Mouse (Mus musculus): ENCODE measurements around the gene Gcdh. TPM values are rescaled to one million over a fixed set of nuclear protein-coding genes. Genes with fewer than 3 reads are reported as not detected.

The Gcdh gene
- polyA plus RNA-seq, 1 experiment from 2014 or later, result 36.2 TPM

DNA sequence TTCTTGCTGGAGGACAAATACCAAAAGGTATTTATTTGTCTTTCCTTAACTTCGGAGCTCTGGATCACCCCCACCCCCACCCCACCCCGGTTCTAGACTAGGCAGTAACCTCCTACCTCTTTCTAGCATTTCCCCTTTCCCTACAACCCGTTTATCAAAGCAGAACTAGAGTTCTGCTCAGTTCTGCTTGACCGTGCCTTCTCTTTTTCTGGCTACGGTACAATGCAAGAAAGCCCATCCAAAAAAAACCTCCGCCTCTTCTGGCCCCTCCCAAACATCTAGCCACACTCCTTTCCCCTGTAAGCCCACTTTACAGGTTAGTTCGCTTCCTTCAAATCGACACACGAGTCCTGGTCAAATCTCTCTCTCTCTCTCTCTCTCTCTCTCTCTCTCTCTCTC, 19.8 kb upstream of the Gcdh start:
- 0 out of 2 replicates have a peak overlapping the region, but pooled peaks have one; percentile 50 for H3K9ac ChIP-seq (ENCODE audit: low read depth, low read length)
- no peaks in the 10 kb centered on the region for H3K36me3 ChIP-seq (ENCODE audit: control insufficient read depth, insufficient read depth, low read length)
- H3K4me3 ChIP-seq (ENCODE audit: low read depth, low read length), result peak overlapping the region; percentile 49
- H3K4me2 ChIP-seq, result peak overlapping the region; percentile 95
- H3K27me3 ChIP-seq (ENCODE audit: control insufficient read depth, insufficient read depth, low read length), result peaks cover 85% of the 10 kb centered on the region
- no peak overlapping the region for H3K27ac ChIP-seq (ENCODE audit: low read depth, low read length)
- H3K9me3 ChIP-seq (replicated peaks; ENCODE audit: control insufficient read depth, low read length), result no peaks in the 10 kb centered on the region
- peaks cover 9% of the 10 kb centered on the region for H3K4me1 ChIP-seq (ENCODE audit: control insufficient read depth, insufficient read depth, low read length)
- no peak for ATAC-seq (replicated peaks; ENCODE audit: insufficient number of reproducible peaks, low FRiP score, low TSS enrichment)
- WGBS (ENCODE audit: insufficient replicate concordance), result 14% methylated on average over 9 of the region's 9 CpGs

GRCm38 (mm10) chr8:84912895-84913501, 19.3 kb upstream of the Gcdh start:
- peaks cover 80% of the 10 kb centered on the region for H3K27me3 ChIP-seq (ENCODE audit: control insufficient read depth, insufficient read depth, low read length)
- 0 out of 2 replicates have a peak, but pooled peaks have one; percentile 46 for ATAC-seq (replicated peaks; ENCODE audit: insufficient number of reproducible peaks, low FRiP score, low TSS enrichment)
- 1% methylated on average over 55 of the region's 55 CpGs for WGBS (ENCODE audit: insufficient replicate concordance)

DNA sequence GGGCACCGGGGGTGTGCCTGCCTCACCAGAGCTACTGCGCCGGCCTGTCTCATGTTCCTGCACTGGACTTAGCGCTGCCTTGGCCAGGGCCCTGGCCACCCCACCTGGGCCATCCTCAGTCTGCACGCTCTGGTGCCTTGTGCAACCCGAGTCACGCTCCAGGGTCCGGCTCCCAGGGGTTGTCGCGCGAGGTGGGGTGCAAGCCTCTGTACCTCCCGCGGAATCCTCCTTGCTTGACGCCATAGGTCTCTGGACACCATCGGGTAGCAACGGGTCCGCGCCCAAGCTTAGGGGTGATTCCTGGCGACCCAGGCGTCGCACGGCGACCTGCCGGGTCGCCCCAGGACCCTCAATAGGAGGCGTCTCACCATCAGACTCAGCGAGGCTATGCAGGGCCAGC, 18.7 kb upstream of the Gcdh start:
- peak overlapping the region; percentile 50; the same call in 1 of the 2 replicates for H3K9ac ChIP-seq (ENCODE audit: low read depth, low read length)
- no peak for ATAC-seq (replicated peaks; ENCODE audit: insufficient number of reproducible peaks, low FRiP score, low TSS enrichment)
- H3K36me3 ChIP-seq (ENCODE audit: control insufficient read depth, insufficient read depth, low read length), result no peaks in the 10 kb centered on the region
- H3K27ac ChIP-seq (ENCODE audit: low read depth, low read length), result no peak overlapping the region
- H3K4me1 ChIP-seq (ENCODE audit: control insufficient read depth, insufficient read depth, low read length), result peaks cover 9% of the 10 kb centered on the region
- peak overlapping the region; percentile 95 for H3K4me2 ChIP-seq
- no peaks in the 10 kb centered on the region for H3K9me3 ChIP-seq (replicated peaks; ENCODE audit: control insufficient read depth, low read length)
- peaks cover 74% of the 10 kb centered on the region for H3K27me3 ChIP-seq (ENCODE audit: control insufficient read depth, insufficient read depth, low read length)
- WGBS (ENCODE audit: insufficient replicate concordance), result 22% methylated on average over 27 of the region's 27 CpGs
- peak overlapping the region; percentile 49 for H3K4me3 ChIP-seq (ENCODE audit: low read depth, low read length)

More at GRCm38 (mm10) chr8:84912895-84913501, 19.3 kb upstream of the Gcdh start:
- Histone ChIP-seq H3K36me3 (ENCODE audit: control insufficient read depth, insufficient read depth, low read length) (no peaks in the 10 kb centered on the region), H3K9ac (ENCODE audit: low read depth, low read length) (peak overlapping the region; percentile 50; the same call in 1 of the 2 replicates), H3K4me1 (ENCODE audit: control insufficient read depth, insufficient read depth, low read length) (peaks cover 9% of the 10 kb centered on the region), H3K4me2 (peak overlapping the region; percentile 95), H3K27ac (ENCODE audit: low read depth, low read length) (no peak overlapping the region), H3K4me3 (ENCODE audit: low read depth, low read length) (peak overlapping the region; percentile 49), H3K9me3 (replicated peaks; ENCODE audit: control insufficient read depth, low read length) (no peaks in the 10 kb centered on the region)

DNA sequence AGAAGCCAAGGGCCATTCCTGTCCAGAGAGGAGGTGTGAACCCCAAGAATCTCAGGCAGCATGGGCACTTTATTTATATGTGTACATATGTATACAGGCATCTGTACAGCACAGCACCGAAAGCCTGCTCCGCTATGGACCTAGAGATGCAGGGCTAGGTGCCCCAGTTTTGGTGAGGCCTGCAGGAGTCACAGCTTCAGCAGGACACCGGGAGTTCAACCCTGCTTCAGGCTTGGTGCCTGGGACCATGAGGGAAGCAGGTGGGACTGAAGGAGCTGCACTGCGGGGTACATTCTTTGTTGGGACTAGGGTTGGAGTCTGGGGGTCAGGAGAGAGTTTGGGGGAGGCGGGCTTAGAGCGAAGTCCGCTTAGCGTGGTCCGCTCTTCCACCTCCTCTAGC, 18.1 kb upstream of the Gcdh start:
- WGBS (ENCODE audit: insufficient replicate concordance), result 78% methylated on average over 9 of the region's 9 CpGs
- Histone ChIP-seq H3K4me3 (ENCODE audit: low read depth, low read length) (no peak overlapping the region), H3K27me3 (ENCODE audit: control insufficient read depth, insufficient read depth, low read length) (peaks cover 70% of the 10 kb centered on the region), H3K27ac (ENCODE audit: low read depth, low read length) (no peak overlapping the region), H3K36me3 (ENCODE audit: control insufficient read depth, insufficient read depth, low read length) (no peaks in the 10 kb centered on the region), H3K9me3 (replicated peaks; ENCODE audit: control insufficient read depth, low read length) (no peaks in the 10 kb centered on the region), H3K4me2 (no peak overlapping the region), H3K9ac (ENCODE audit: low read depth, low read length) (no peak overlapping the region), H3K4me1 (ENCODE audit: control insufficient read depth, insufficient read depth, low read length) (peaks cover 9% of the 10 kb centered on the region)
- ATAC-seq (replicated peaks; ENCODE audit: insufficient number of reproducible peaks, low FRiP score, low TSS enrichment), result no peak

- WGBS (ENCODE audit: insufficient replicate concordance), result 79% methylated on average over 6 of the region's 6 CpGs
- no peak overlapping the region for H3K27ac ChIP-seq (ENCODE audit: low read depth, low read length)
- no peak for ATAC-seq (replicated peaks; ENCODE audit: insufficient number of reproducible peaks, low FRiP score, low TSS enrichment)
- H3K36me3 ChIP-seq (ENCODE audit: control insufficient read depth, insufficient read depth, low read length), result no peaks in the 10 kb centered on the region
- peaks cover 60% of the 10 kb centered on the region for H3K27me3 ChIP-seq (ENCODE audit: control insufficient read depth, insufficient read depth, low read length)
- no peak overlapping the region for H3K4me3 ChIP-seq (ENCODE audit: low read depth, low read length)
- H3K9ac ChIP-seq (ENCODE audit: low read depth, low read length), result no peak overlapping the region
- peaks cover 9% of the 10 kb centered on the region for H3K4me1 ChIP-seq (ENCODE audit: control insufficient read depth, insufficient read depth, low read length)
- H3K9me3 ChIP-seq (replicated peaks; ENCODE audit: control insufficient read depth, low read length), result no peaks in the 10 kb centered on the region
- H3K4me2 ChIP-seq, result no peak overlapping the region
Observed at GRCm38 (mm10) chr8:84910551-84910950, 16.8 kb upstream of the Gcdh start.

- Histone ChIP-seq H3K4me1 (ENCODE audit: control insufficient read depth, insufficient read depth, low read length) (peaks cover 9% of the 10 kb centered on the region), H3K36me3 (ENCODE audit: control insufficient read depth, insufficient read depth, low read length) (no peaks in the 10 kb centered on the region), H3K9ac (ENCODE audit: low read depth, low read length) (no peak overlapping the region), H3K4me2 (no peak overlapping the region), H3K9me3 (replicated peaks; ENCODE audit: control insufficient read depth, low read length) (no peaks in the 10 kb centered on the region), H3K27me3 (ENCODE audit: control insufficient read depth, insufficient read depth, low read length) (peaks cover 56% of the 10 kb centered on the region), H3K27ac (ENCODE audit: low read depth, low read length) (no peak overlapping the region), H3K4me3 (ENCODE audit: low read depth, low read length) (no peak overlapping the region)
- no peak for ATAC-seq (replicated peaks; ENCODE audit: insufficient number of reproducible peaks, low FRiP score, low TSS enrichment)
- 76% methylated on average over 5 of the region's 5 CpGs for WGBS (ENCODE audit: insufficient replicate concordance)
Observed at GRCm38 (mm10) chr8:84909949-84910348, 16.2 kb upstream of the Gcdh start.

- no peak overlapping the region for H3K27ac ChIP-seq (ENCODE audit: low read depth, low read length)
- H3K36me3 ChIP-seq (ENCODE audit: control insufficient read depth, insufficient read depth, low read length), result no peaks in the 10 kb centered on the region
- H3K9ac ChIP-seq (ENCODE audit: low read depth, low read length), result peak overlapping the region; percentile 72
- ATAC-seq (replicated peaks; ENCODE audit: insufficient number of reproducible peaks, low FRiP score, low TSS enrichment), result no peak
- no peaks in the 10 kb centered on the region for H3K9me3 ChIP-seq (replicated peaks; ENCODE audit: control insufficient read depth, low read length)
- peaks cover 9% of the 10 kb centered on the region for H3K4me1 ChIP-seq (ENCODE audit: control insufficient read depth, insufficient read depth, low read length)
- H3K27me3 ChIP-seq (ENCODE audit: control insufficient read depth, insufficient read depth, low read length), result peaks cover 50% of the 10 kb centered on the region
- peak overlapping the region; percentile 92 for H3K4me2 ChIP-seq
- 47% methylated on average over 20 of the region's 20 CpGs for WGBS (ENCODE audit: insufficient replicate concordance)
- H3K4me3 ChIP-seq (ENCODE audit: low read depth, low read length), result peak overlapping the region; percentile 54
Observed at GRCm38 (mm10) chr8:84909162-84909767, 15.5 kb upstream of the Gcdh start.

DNA sequence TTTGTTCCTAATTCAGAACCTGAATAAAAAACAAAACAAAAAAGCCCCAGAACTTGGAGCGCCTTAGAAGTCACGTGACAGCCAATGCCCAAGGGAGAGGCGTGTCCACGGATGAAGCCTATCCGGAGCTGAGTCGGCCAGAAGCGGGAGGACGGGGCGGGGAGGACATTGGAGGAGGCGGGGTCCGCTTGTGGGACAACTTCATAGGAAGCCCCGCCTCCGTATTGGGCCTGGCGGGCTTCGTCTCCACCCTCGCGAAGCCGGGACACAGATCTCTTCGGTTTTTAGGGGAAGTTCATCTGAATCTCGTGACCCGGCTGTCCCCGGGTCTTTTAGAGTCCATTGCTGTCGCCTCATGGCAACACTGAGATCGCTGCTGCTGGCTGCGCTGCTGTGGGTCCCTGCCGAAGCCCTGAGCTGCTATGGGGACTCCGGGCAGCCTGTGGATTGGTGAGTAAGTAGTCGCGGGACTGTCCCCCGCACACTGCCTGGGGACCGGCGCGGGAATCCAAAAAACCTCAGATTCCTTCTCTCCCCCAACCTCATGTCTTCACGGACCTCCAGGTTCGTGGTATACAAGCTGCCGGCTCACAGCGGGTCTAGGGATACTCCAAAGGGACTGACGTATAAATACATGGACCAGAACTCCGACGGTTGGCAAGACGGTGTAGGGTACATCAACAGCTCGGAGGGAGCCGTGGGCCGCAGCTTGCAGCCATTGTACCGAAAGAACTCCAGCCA, 14.9 kb upstream of the Gcdh start, which contains the start of gene Dnase2a:
TSS of gene Dnase2a (plus strand) at position 140 of the 741 bp plus-strand sequence.
- peak within 1 kb of the TSS; percentile 72 for H3K9ac ChIP-seq (ENCODE audit: low read depth, low read length)
- ATAC-seq (replicated peaks; ENCODE audit: insufficient number of reproducible peaks, low FRiP score, low TSS enrichment), result peak; percentile 88
- peak within 1 kb of the TSS; percentile 54 for H3K4me3 ChIP-seq (ENCODE audit: low read depth, low read length)
- WGBS (ENCODE audit: insufficient replicate concordance), result 1% methylated on average over 45 of the region's 45 CpGs
- no peaks in the 10 kb centered on the region for H3K36me3 ChIP-seq (ENCODE audit: control insufficient read depth, insufficient read depth, low read length)
- peaks cover 11% of the 10 kb centered on the region for H3K4me1 ChIP-seq (ENCODE audit: control insufficient read depth, insufficient read depth, low read length)
- peak within 1 kb of the TSS; percentile 92 for H3K4me2 ChIP-seq
- H3K27ac ChIP-seq (ENCODE audit: low read depth, low read length), result 0 out of 2 replicates have a peak within 1 kb of the TSS, but pooled peaks have one; percentile 2
- H3K9me3 ChIP-seq (replicated peaks; ENCODE audit: control insufficient read depth, low read length), result no peaks in the 10 kb centered on the region
- peaks cover 44% of the 10 kb centered on the region for H3K27me3 ChIP-seq (ENCODE audit: control insufficient read depth, insufficient read depth, low read length)
